Mouse (Mus musculus): ENCODE measurements around the gene Rcc1. TPM values are rescaled to one million over a fixed set of nuclear protein-coding genes. Genes with fewer than 3 reads are reported as not detected.
"Not testable (repeated sequence)": the region's sequence is repeated elsewhere in the genome, so short reads cannot be mapped to it uniquely, and the experiment has no call there.

Rcc1 gene
- polyA plus RNA-seq, 1 experiment from 2014 or later: 45.3 TPM

- WGBS: 85% methylated on average over 7 of the region's 7 CpGs
- 0 out of 2 replicates have a peak, but pooled peaks have one; percentile 10 for ATAC-seq (ENCODE audit: insufficient number of reproducible peaks, insufficient read depth, low FRiP score, low read depth)
Measured at GRCm38 (mm10) chr4:132293682-132294240, 59.6 kb downstream of the Rcc1 start.

GRCm38 (mm10) chr4:132292988-132293387 is 60.4 kb downstream of the Rcc1 start:
- WGBS: 42% methylated on average over 4 of the region's 4 CpGs
- H3K27me3 ChIP-seq (ENCODE audit: control insufficient read depth, insufficient read depth, low read length): no peaks in the 10 kb centered on the region
- no peak for ATAC-seq (ENCODE audit: insufficient number of reproducible peaks, insufficient read depth, low FRiP score, low read depth)
- H3K27ac ChIP-seq (ENCODE audit: low read length): no peak overlapping the region
- no peak overlapping the region for H3K4me2 ChIP-seq (replicated peaks; ENCODE audit: low read depth, low read length)
- no peak overlapping the region for H3K9ac ChIP-seq (replicated peaks; ENCODE audit: low read depth, low read length)
- H3K4me1 ChIP-seq (ENCODE audit: control insufficient read depth, insufficient read depth, low read length): no peaks in the 10 kb centered on the region
- peaks cover 9% of the 10 kb centered on the region; the same call in 1 of the 2 replicates for H3K36me3 ChIP-seq (ENCODE audit: control insufficient read depth, insufficient read depth, low read length)
- no peak overlapping the region for H3K4me3 ChIP-seq (ENCODE audit: low read depth, low read length)
- no peaks in the 10 kb centered on the region for H3K9me3 ChIP-seq (ENCODE audit: control insufficient read depth, low read depth, low read length)

More at GRCm38 (mm10) chr4:132293682-132294240, 59.6 kb downstream of the Rcc1 start:
- H3K27ac ChIP-seq (ENCODE audit: low read length): no peak overlapping the region
- no peaks in the 10 kb centered on the region for H3K9me3 ChIP-seq (ENCODE audit: control insufficient read depth, low read depth, low read length)
- no peak overlapping the region for H3K4me2 ChIP-seq (replicated peaks; ENCODE audit: low read depth, low read length)
- no peaks in the 10 kb centered on the region for H3K27me3 ChIP-seq (ENCODE audit: control insufficient read depth, insufficient read depth, low read length)
- H3K4me3 ChIP-seq (ENCODE audit: low read depth, low read length): no peak overlapping the region
- peaks cover 9% of the 10 kb centered on the region; the same call in 1 of the 2 replicates for H3K36me3 ChIP-seq (ENCODE audit: control insufficient read depth, insufficient read depth, low read length)
- H3K9ac ChIP-seq (replicated peaks; ENCODE audit: low read depth, low read length): no peak overlapping the region
- no peaks in the 10 kb centered on the region for H3K4me1 ChIP-seq (ENCODE audit: control insufficient read depth, insufficient read depth, low read length)

GRCm38 (mm10) chr4:132291624-132292335 is 61.6 kb downstream of the Rcc1 start:
- Histone ChIP-seq H3K9me3 (ENCODE audit: control insufficient read depth, low read depth, low read length) (no peaks in the 10 kb centered on the region), H3K36me3 (ENCODE audit: control insufficient read depth, insufficient read depth, low read length) (peaks cover 9% of the 10 kb centered on the region; the same call in 1 of the 2 replicates), H3K4me3 (ENCODE audit: low read depth, low read length) (no peak overlapping the region), H3K4me2 (replicated peaks; ENCODE audit: low read depth, low read length) (no peak overlapping the region), H3K27me3 (ENCODE audit: control insufficient read depth, insufficient read depth, low read length) (no peaks in the 10 kb centered on the region), H3K9ac (replicated peaks; ENCODE audit: low read depth, low read length) (no peak overlapping the region), H3K4me1 (ENCODE audit: control insufficient read depth, insufficient read depth, low read length) (no peaks in the 10 kb centered on the region), H3K27ac (ENCODE audit: low read length) (no peak overlapping the region)
- no peak for ATAC-seq (ENCODE audit: insufficient number of reproducible peaks, insufficient read depth, low FRiP score, low read depth)
- 86% methylated on average over 12 of the region's 12 CpGs for WGBS

GRCm38 (mm10) chr4:132291056-132291455 is 62.3 kb downstream of the Rcc1 start:
- H3K9me3 ChIP-seq (ENCODE audit: control insufficient read depth, low read depth, low read length): no peaks in the 10 kb centered on the region
- no peak overlapping the region for H3K9ac ChIP-seq (replicated peaks; ENCODE audit: low read depth, low read length)
- 96% methylated on average over 4 of the region's 4 CpGs for WGBS
- peaks cover 12% of the 10 kb centered on the region; the same call in 1 of the 2 replicates for H3K36me3 ChIP-seq (ENCODE audit: control insufficient read depth, insufficient read depth, low read length)
- H3K27ac ChIP-seq (ENCODE audit: low read length): no peak overlapping the region
- no peak overlapping the region for H3K4me3 ChIP-seq (ENCODE audit: low read depth, low read length)
- H3K27me3 ChIP-seq (ENCODE audit: control insufficient read depth, insufficient read depth, low read length): no peaks in the 10 kb centered on the region
- ATAC-seq (ENCODE audit: insufficient number of reproducible peaks, insufficient read depth, low FRiP score, low read depth): no peak
- no peak overlapping the region for H3K4me2 ChIP-seq (replicated peaks; ENCODE audit: low read depth, low read length)
- H3K4me1 ChIP-seq (ENCODE audit: control insufficient read depth, insufficient read depth, low read length): no peaks in the 10 kb centered on the region

GRCm38 (mm10) chr4:132288840-132289239 is 64.6 kb downstream of the Rcc1 start:
- H3K4me1 ChIP-seq (ENCODE audit: control insufficient read depth, insufficient read depth, low read length); H3K9me3 ChIP-seq (ENCODE audit: control insufficient read depth, low read depth, low read length); H3K4me2 ChIP-seq (replicated peaks; ENCODE audit: low read depth, low read length); H3K27ac ChIP-seq (ENCODE audit: low read length); ATAC-seq (ENCODE audit: insufficient number of reproducible peaks, insufficient read depth, low FRiP score, low read depth); H3K9ac ChIP-seq (replicated peaks; ENCODE audit: low read depth, low read length); H3K27me3 ChIP-seq (ENCODE audit: control insufficient read depth, insufficient read depth, low read length); H3K4me3 ChIP-seq (ENCODE audit: low read depth, low read length): not testable (repeated sequence)
- 86% methylated on average over 2 of the region's 5 CpGs for WGBS
- H3K36me3 ChIP-seq (ENCODE audit: control insufficient read depth, insufficient read depth, low read length): peaks cover 16% of the 10 kb centered on the region; the same call in 1 of the 2 replicates

Other genes with a start within 250 kb of the Rcc1 start
- 0.07 and 0.20 TPM in 2 replicates for gene Oprd1, start 209.1 kb downstream of the Rcc1 start, polyA plus RNA-seq (2014; fragmentation: Nextera tagmentation; extraction: Ambion mirVana)
- 114 TPM in 2 replicates for gene Ythdf2, start 141.3 kb downstream of the Rcc1 start, polyA plus RNA-seq (2014; fragmentation: Nextera tagmentation; extraction: Ambion mirVana)
- 34.2 and 37.4 TPM in 2 replicates for gene Gmeb1, start 92.0 kb downstream of the Rcc1 start, polyA plus RNA-seq (2014; fragmentation: Nextera tagmentation; extraction: Ambion mirVana)
- 34.8 and 36.2 TPM in 2 replicates for gene Taf12, start 79.2 kb downstream of the Rcc1 start, polyA plus RNA-seq (2014; fragmentation: Nextera tagmentation; extraction: Ambion mirVana)
- gene Rab42, start 50.2 kb downstream of the Rcc1 start, polyA plus RNA-seq (2014; fragmentation: Nextera tagmentation; extraction: Ambion mirVana): 2.2 and 2.6 TPM in 2 replicates
- 68.3 and 74.8 TPM in 2 replicates for gene Trnau1ap, start 24.1 kb downstream of the Rcc1 start, polyA plus RNA-seq (2014; fragmentation: Nextera tagmentation; extraction: Ambion mirVana)
- 26.3 and 27.5 TPM in 2 replicates for gene Phactr4, start 68.9 kb upstream of the Rcc1 start, polyA plus RNA-seq (2014; fragmentation: Nextera tagmentation; extraction: Ambion mirVana)
- gene Med18, start 110.3 kb upstream of the Rcc1 start, polyA plus RNA-seq (2014; fragmentation: Nextera tagmentation; extraction: Ambion mirVana): 18.8 and 22.8 TPM in 2 replicates
- 9.6 and 10.1 TPM in 2 replicates for gene Sesn2, start 156.9 kb upstream of the Rcc1 start, polyA plus RNA-seq (2014; fragmentation: Nextera tagmentation; extraction: Ambion mirVana)
- 1,247 and 1,358 TPM in 2 replicates for gene Atpif1, start 180.1 kb upstream of the Rcc1 start, polyA plus RNA-seq (2014; fragmentation: Nextera tagmentation; extraction: Ambion mirVana)
- 163 and 171 TPM in 2 replicates for gene Dnajc8, start 181.9 kb upstream of the Rcc1 start, polyA plus RNA-seq (2014; fragmentation: Nextera tagmentation; extraction: Ambion mirVana)
- gene Ptafr, start 210.5 kb upstream of the Rcc1 start, polyA plus RNA-seq (2014; fragmentation: Nextera tagmentation; extraction: Ambion mirVana): 1.0 and 1.2 TPM in 2 replicates

All from stomach, embryonic 14.5 days (tissue).